In the genomic region with DNA sequence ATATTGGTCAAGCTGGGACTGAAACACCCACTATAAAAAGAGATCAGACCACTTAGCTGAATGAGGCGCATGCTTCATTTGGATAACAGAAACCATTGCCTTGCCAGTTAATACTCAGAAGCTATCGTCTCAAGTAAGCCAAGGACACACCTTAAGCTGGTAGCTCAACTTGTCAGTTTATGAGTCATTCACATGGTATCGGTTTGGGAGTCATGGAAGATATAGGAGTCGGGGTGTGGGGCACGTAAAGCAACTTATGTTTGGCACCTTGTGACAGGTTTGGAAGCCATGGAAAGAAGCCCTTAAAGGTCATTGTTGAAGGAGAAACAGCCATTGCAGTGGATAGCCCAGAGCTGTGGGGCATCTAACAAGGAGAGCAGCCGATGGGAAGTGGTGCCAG, we compare ENCODE assay signal across 21 mouse cellular contexts.
"Had no signal": no experiment of that assay in that cellular context is flagged by ENCODE, and none has a peak within 500 bp of the region (broad histone marks: within the 10 kb centered on the region; RNA-seq: fewer than 3 reads in every experiment).

No protein-coding gene starts in this region.

- H3K4me2 ChIP-seq: lung, embryonic 14.5 days; midbrain, embryonic 11.5 days; midbrain, embryonic 13.5 days; neural tube, embryonic 13.5 days; neural tube, embryonic 15.5 days had no signal

- H3K27me3 ChIP-seq: megakaryocyte, embryonic 14.5 days; midbrain, embryonic 13.5 days; neural tube, embryonic 13.5 days; neural tube, embryonic 15.5 days had no signal

- H3K9me3 ChIP-seq: megakaryocyte, embryonic 14.5 days; midbrain, embryonic 13.5 days; neural tube, embryonic 13.5 days; neural tube, embryonic 15.5 days had no signal

- H3K4me3 ChIP-seq: megakaryocyte, embryonic 14.5 days; midbrain, embryonic 13.5 days; myocyte; neural tube, embryonic 13.5 days; neural tube, embryonic 15.5 days had no signal

- H3K36me3 ChIP-seq: midbrain, embryonic 13.5 days; neural tube, embryonic 13.5 days; neural tube, embryonic 15.5 days had no signal

- H3K27ac ChIP-seq: liver, embryonic 14.5 days; macrophage; midbrain, embryonic 13.5 days; neural tube, embryonic 13.5 days; neural tube, embryonic 15.5 days had no signal

- ATAC-seq: midbrain, embryonic 13.5 days; midbrain, embryonic 16.5 days had no signal

- H3K4me1 ChIP-seq: megakaryocyte, embryonic 14.5 days had no signal

- H3K9ac ChIP-seq: liver, embryonic 14.5 days; lung, embryonic 14.5 days; midbrain, embryonic 13.5 days; neural tube, embryonic 13.5 days; neural tube, embryonic 15.5 days had no signal

- DNase-seq: lung, adult 18-20 months; lung, embryonic 14.5 days; lung, postnatal 14 days; lung, postnatal 36 days; retina, postnatal 1 day; right cerebral cortex, adult 18-20 months; right cerebral cortex, postnatal 25 days; right cerebral cortex, postnatal 4 days; spleen, adult 18-20 months; thymus, adult 18-20 months; thymus, postnatal 14 days; thymus, postnatal 4 days had no signal
